Mouse (Mus musculus) regulatory T cell (primary cell): ENCODE results near the gene Zfp46.

ENCODE experiments used
- in situ Hi-C: fragments of 300-600 bp; cut with MboI, MseI; formaldehyde crosslinking; loops from one replicate; pipeline ENCODE4 v1.15.1; 2025; ENCODE audit warnings: high pct_unique_total_duplicates

Zfp46 gene

GRCm38 (mm10) chr4:136311042-136311999, 26.8 kb downstream of the Zfp46 start:
- in situ Hi-C loops = no loop called here

GRCm38 (mm10) chr4:136312616-136313015, 28.1 kb downstream of the Zfp46 start:
- in situ Hi-C loops = no loop called here

DNA sequence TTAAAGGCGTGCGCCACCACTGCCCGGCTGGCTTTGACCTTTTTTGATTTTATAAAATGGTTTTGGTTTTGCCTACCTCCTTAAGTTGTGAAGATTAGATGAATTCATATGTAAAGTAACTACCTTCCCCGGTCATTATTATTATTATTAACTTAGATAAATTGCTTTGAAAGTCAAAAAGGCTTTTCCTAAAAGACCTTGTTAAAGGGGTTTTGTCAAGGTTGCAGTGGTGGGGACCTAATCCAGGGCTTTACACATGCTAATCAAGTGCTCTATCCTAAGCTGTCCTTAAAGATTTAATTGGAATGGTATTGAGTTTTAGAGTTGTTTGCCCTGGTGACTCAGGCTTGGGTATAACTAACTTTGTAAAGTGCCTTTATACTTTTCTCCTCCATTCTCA, 33.2 kb downstream of the Zfp46 start:
- in situ Hi-C loops = no loop called here

- in situ Hi-C loops = no loop called here
These were observed 35.5 kb downstream of the Zfp46 start for GRCm38 (mm10) chr4:136320016-136320415.

- in situ Hi-C loops = no loop called here
These were observed 39.7 kb downstream of the Zfp46 start for GRCm38 (mm10) chr4:136324226-136324625.

GRCm38 (mm10) chr4:136327238-136327637, 42.8 kb downstream of the Zfp46 start:
- in situ Hi-C loops = no loop called here

DNA sequence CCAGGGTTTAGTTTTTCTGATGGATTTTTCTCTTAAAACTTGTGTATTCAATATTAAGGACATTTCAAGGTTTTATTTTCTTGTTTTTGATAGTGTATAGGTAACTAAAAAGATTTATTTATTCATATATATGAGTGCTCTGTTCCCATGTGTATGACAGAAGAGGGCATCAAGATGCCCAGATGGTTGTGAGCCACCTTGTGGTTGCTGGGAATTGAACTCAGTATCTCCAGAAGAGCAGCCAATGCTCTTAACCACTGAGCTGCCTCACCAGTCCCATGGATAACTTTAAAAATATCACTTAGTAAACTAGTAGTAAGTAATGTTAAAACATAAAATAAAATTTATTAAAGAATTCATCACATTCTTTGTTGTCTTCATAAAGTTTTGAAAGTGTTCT, 43.6 kb downstream of the Zfp46 start:
- in situ Hi-C loops = no loop called here

DNA sequence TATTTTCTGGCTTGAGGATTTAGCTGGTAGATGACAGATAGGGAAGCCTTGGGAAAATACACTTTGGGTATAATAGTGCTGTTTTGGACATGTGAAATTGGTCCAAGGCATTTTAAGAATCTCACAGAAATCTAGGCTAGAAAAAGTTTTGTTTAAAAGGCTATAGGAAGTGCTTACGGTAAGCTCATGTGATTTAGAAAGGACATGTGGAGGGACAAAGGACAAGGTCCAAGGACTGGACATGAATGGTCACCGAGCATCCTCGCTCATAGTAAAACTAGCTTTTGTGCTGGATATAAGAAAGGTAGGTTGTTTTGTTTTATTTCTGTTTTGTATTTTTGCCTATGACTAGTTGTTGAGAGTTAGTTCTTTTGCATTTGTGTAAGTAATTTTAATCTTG, 47.2 kb downstream of the Zfp46 start:
- in situ Hi-C loops = no loop called here

DNA sequence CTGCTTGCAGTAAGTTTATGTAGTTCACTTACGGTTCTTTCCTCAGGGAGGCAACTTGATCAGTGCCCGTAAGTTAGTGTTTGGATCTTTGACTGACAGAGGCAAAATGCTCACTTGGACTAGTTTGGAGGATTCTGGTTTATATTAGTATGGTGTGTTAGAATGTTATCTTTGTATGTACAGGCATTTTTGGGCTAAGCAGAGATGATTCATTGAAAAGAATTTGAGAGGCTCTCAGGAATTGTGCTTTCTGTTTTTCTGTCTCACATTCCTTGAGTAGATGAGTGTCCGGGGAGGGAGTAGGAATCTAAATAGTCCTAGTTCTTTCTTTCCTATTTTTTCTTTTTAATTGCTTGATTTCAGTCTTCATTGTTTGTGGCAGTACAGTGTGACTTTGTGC, 48.7 kb downstream of the Zfp46 start:
- in situ Hi-C loops = no loop called here

GRCm38 (mm10) chr4:136335065-136335464, 50.6 kb downstream of the Zfp46 start:
- in situ Hi-C loops = no loop called here

DNA sequence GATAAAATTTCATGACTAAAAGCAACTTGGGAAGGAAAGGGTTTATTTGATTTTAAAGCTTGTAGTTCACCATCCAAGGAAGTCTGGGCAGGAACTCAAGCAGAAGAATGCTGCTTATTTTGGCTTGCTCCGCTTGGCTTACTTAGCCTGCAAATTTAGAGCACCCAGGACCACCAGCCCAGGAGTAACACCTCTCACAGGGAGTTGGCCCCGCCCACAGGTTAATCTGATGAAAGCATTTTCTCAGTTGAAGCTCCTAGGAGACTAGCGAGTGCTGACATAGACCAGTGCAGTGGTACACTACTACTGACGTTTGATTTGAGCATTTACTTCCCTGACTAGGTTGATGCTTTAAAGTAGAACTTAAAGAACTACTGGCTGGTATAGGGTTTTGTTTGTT, 52.6 kb downstream of the Zfp46 start:
- in situ Hi-C loops = no loop called here
